Mouse (Mus musculus) cerebellum, adult 2 months (tissue): ENCODE measurements around the gene Mon2.

Experiments used
- CTCF ChIP-seq: fragments of 200-500 bp; IDR thresholded peaks from 2 replicates; pipeline ENCODE4 v1.5.1; 2011; ENCODE audit warnings: low read depth, mild to moderate bottlenecking, control low read depth, low read length, moderate library complexity, borderline replicate concordance; ENCODE audit not compliant: insufficient read depth
- POLR2A ChIP-seq: fragments of 200-500 bp; IDR thresholded peaks from 2 replicates; pipeline ENCODE4 v1.6.1; 2011; ENCODE audit warnings: low read length, control low read depth, borderline replicate concordance; ENCODE audit not compliant: insufficient read depth

DNA sequence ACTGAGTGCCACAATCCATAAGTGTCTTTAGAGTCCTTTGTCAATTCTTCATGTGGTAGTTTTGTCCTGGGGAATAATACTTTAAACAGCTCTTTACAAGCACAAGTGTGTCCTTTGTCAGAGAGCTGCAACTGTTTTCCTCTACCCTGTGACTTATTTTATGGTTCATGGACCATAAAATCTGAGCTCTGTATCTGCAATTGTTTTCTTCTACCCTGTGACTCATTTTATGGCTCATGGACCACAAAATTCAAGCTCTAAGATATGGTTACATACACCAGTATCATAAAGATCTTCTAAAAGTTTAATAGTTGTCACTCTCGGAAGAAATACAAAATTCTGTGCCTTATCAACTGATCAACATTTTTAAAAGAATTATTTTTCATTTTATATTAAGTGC, 27.6 kb downstream of the Mon2 start:
- no peak for TF ChIP-seq CTCF
- TF ChIP-seq POLR2A, result no peak
